18 mouse cellular contexts compared by ENCODE assay signal in the genomic region with DNA sequence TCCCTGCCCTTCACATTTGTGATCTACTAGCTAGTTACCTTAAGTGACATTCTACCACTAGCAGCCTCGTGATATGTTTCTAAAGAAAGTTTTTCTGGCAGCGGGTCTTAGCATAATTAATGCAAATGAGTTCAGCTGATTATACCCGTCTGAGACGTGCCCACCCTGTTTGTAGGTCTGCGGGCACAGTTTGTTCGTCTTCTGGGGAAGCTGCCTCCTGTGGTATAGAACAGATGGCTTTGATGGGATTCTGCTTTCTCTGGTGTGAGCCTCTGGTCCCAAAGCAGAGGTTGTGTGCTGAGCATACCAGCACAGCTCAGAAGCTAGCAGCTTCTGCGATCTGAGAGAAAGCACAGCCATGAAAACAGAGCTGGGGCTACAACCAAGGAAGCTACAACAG.
DNase-seq lines count a peak whose midpoint lies in the region; ATAC-seq lines count a peak whose summit lies in the region.
"Had no signal": no experiment of that assay in that cellular context is flagged by ENCODE, and none has a peak within 500 bp of the region (broad histone marks: within the 10 kb centered on the region; RNA-seq: fewer than 3 reads in every experiment).

No protein-coding gene starts in this region.

- no peak overlapping the region for H3K4me2 ChIP-seq in liver, embryonic 12.5 days
- H3K4me2 ChIP-seq: liver, embryonic 15.5 days; stomach, embryonic 15.5 days had no signal

- 53% methylated on average over 7 of the region's 7 CpGs for WGBS in liver, embryonic 12.5 days (ENCODE audit: insufficient replicate concordance)

- DNase-seq in frontal cortex, postnatal 25 days (ENCODE audit: low spot score in 2 of 2): no peak
- DNase-seq in left cerebral cortex, postnatal 14 days (ENCODE audit: low spot score in 2 of 2): peak; percentile 59 to 73
- no peak for DNase-seq in left cerebral cortex, adult 8-10 months (ENCODE audit: low spot score in 2 of 2)
- peak; percentile 73 for DNase-seq in brain, adult 2 months (ENCODE audit: low read depth, low spot score)
- DNase-seq in frontal cortex, postnatal 14 days (ENCODE audit: low spot score in 2 of 2): peak; percentile 20 to 32
- DNase-seq in adrenal gland, postnatal 14 days: no peak
- DNase-seq: cerebellum, adult 8-10 months; gastrocnemius, postnatal 10 days; heart, postnatal 14 days; kidney, adult 11 months; kidney, postnatal 36 days; lung, postnatal 36 days; thymus, postnatal 25 days had no signal

- H3K36me3 ChIP-seq in liver, embryonic 12.5 days: no peaks in the 10 kb centered on the region
- H3K36me3 ChIP-seq: liver, embryonic 15.5 days; stomach, embryonic 15.5 days had no signal

- H3K4me3 ChIP-seq in liver, embryonic 12.5 days: no peak overlapping the region
- H3K4me3 ChIP-seq: liver, embryonic 15.5 days; stomach, embryonic 15.5 days had no signal

- intact Hi-C loops in left cerebral cortex, postnatal 14 days (cut with DNase I): no loop called here

- peak; percentile 85 for ATAC-seq in frontal cortex, adult (ENCODE audit: low TSS enrichment)
- ATAC-seq in liver, embryonic 12.5 days: no peak
- ATAC-seq: Patski had no signal

- H3K9me3 ChIP-seq in liver, embryonic 12.5 days (replicated peaks): no peaks in the 10 kb centered on the region
- H3K9me3 ChIP-seq: liver, embryonic 15.5 days; stomach, embryonic 15.5 days had no signal

- no peaks in the 10 kb centered on the region for H3K4me1 ChIP-seq in liver, embryonic 12.5 days
- H3K4me1 ChIP-seq: liver, embryonic 15.5 days; stomach, embryonic 15.5 days had no signal

- H3K27ac ChIP-seq in liver, embryonic 12.5 days: no peak overlapping the region
- H3K27ac ChIP-seq: liver, embryonic 15.5 days; stomach, embryonic 15.5 days had no signal

- no peaks in the 10 kb centered on the region for H3K27me3 ChIP-seq in liver, embryonic 12.5 days (replicated peaks)
- H3K27me3 ChIP-seq: liver, embryonic 15.5 days; Patski; stomach, embryonic 15.5 days had no signal

- no peak overlapping the region for H3K9ac ChIP-seq in liver, embryonic 12.5 days
- H3K9ac ChIP-seq: liver, embryonic 15.5 days; stomach, embryonic 15.5 days had no signal

Comparison
In these comparisons a context has a peak if more than half of its experiments do, and no peak if none do; other contexts are left out.
1. DNase-seq: peak in left cerebral cortex, postnatal 14 days (2 of 2), brain, adult 2 months (single experiment) and frontal cortex, postnatal 14 days (2 of 2); none in frontal cortex, postnatal 25 days (0 of 2), left cerebral cortex, adult 8-10 months (0 of 2) and adrenal gland, postnatal 14 days (single experiment).